Mouse (Mus musculus) urinary bladder, postnatal 14 days (tissue): ENCODE results near the gene Slc15a3.

Experiments used
- DNase-seq: peaks from one replicate; pipeline ENCODE4 v3.0.0; 2021; ENCODE audit warnings: low spot score

Slc15a3 gene

GRCm38 (mm10) chr19:10822534-10822933 is 17.0 kb upstream of the Slc15a3 start:
- no peak for DNase-seq

GRCm38 (mm10) chr19:10824061-10824460 is 15.5 kb upstream of the Slc15a3 start:
- no peak for DNase-seq

GRCm38 (mm10) chr19:10828321-10828720 is 11.2 kb upstream of the Slc15a3 start:
- DNase-seq = no peak

GRCm38 (mm10) chr19:10829436-10830175 is 9.9 kb upstream of the Slc15a3 start, which contains the start of gene Cd6:
TSS of gene Cd6 (minus strand) at chr19:10830058.
- DNase-seq = no peak

GRCm38 (mm10) chr19:10831424-10831823 is 8.1 kb upstream of the Slc15a3 start:
- DNase-seq = peak; percentile 80

- no peak for DNase-seq
Observed at GRCm38 (mm10) chr19:10832030-10832429, 7.5 kb upstream of the Slc15a3 start.

- DNase-seq = no peak
Observed at GRCm38 (mm10) chr19:10833611-10834010, 5.9 kb upstream of the Slc15a3 start.

- no peak for DNase-seq
Observed at GRCm38 (mm10) chr19:10835671-10836070, 3.9 kb upstream of the Slc15a3 start.

GRCm38 (mm10) chr19:10841721-10842626 is 2.4 kb downstream of the Slc15a3 start:
- no peak for DNase-seq

- no peak for DNase-seq
Observed at GRCm38 (mm10) chr19:10842914-10843313, 3.4 kb downstream of the Slc15a3 start.

GRCm38 (mm10) chr19:10844206-10844605 is 4.7 kb downstream of the Slc15a3 start:
- DNase-seq = no peak

GRCm38 (mm10) chr19:10845454-10845853 is 5.9 kb downstream of the Slc15a3 start:
- no peak for DNase-seq

- no peak for DNase-seq
Observed at GRCm38 (mm10) chr19:10846150-10846549, 6.6 kb downstream of the Slc15a3 start.

- no peak for DNase-seq
Observed at GRCm38 (mm10) chr19:10847311-10848087, 8.0 kb downstream of the Slc15a3 start.

GRCm38 (mm10) chr19:10855422-10855821 is 15.9 kb downstream of the Slc15a3 start:
- DNase-seq = no peak

GRCm38 (mm10) chr19:10856520-10856919 is 17.0 kb downstream of the Slc15a3 start:
- no peak for DNase-seq

GRCm38 (mm10) chr19:10860072-10860497 is 20.6 kb downstream of the Slc15a3 start:
- DNase-seq = no peak

GRCm38 (mm10) chr19:10866351-10866750 is 26.8 kb downstream of the Slc15a3 start:
- no peak for DNase-seq

- no peak for DNase-seq
Observed at GRCm38 (mm10) chr19:10867946-10868622, 28.6 kb downstream of the Slc15a3 start.

GRCm38 (mm10) chr19:10868623-10869141 is 29.2 kb downstream of the Slc15a3 start:
- DNase-seq = no peak

- DNase-seq = peak; percentile 78
Observed at GRCm38 (mm10) chr19:10869241-10869885, 29.8 kb downstream of the Slc15a3 start.
